Mouse (Mus musculus): ENCODE measurements at regions not wholly inside any gene's neighbourhood (a gene's known extent, or its start where the extent isn't known, plus 50 kb on each side); places are given as distances from the start of the nearest gene placed in this dataset.

GRCm38 (mm10) chr8:31000120-31000519 is 2428.4 kb upstream of the 5930422O12Rik start:
- no peak for TF ChIP-seq CTCF (IDR thresholded peaks at IDR 0.05; ENCODE audit: low read depth)
- TF ChIP-seq EP300 (optimal IDR thresholded peaks at IDR 0.05), result no peak

Data from stomach, postnatal 0 days (tissue).